ENCODE assay signal across 12 mouse cellular contexts in the genomic region with DNA sequence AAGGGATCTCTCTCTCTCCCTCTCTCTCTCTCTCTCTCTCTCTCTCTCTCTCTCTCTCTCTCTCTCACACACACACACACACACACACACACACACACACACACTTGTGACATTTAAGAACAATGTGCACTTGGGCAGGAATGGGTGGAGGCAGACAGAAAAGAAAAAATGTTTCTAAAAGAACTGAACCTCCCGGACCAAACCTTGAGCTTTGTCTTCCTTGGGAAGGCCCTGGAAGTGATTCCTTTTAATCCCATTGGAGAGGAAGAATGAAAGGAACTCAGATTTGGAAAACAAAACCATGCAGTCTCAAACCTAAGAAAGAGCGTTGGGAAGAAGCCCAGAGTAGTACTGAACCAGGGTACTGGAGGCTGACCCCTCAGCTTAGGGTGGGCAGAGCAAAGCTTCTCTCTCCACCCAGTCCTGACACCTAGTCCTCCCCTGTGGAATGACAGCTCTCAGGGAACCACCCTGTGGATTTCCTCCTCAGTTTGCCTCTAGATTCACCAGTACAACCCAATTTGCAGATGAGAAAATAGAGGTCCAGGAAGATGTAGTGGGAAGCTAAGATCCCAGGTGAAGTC.
DNase-seq lines count a peak whose midpoint lies in the region; ATAC-seq and TF ChIP-seq lines count a peak whose summit lies in the region.
"Had no signal": no experiment of that assay in that cellular context is flagged by ENCODE, and none has a peak within 500 bp of the region (broad histone marks: within the 10 kb centered on the region; RNA-seq: fewer than 3 reads in every experiment).

No protein-coding gene starts in this region.

- no peak overlapping the region for H3K27ac ChIP-seq in heart, embryonic 11.5 days (ENCODE audit: low read depth, low read length)
- peak overlapping the region; percentile 51; the same call in 1 of the 2 replicates for H3K27ac ChIP-seq in forebrain, embryonic 11.5 days (ENCODE audit: low read depth, low read length)
- H3K27ac ChIP-seq in hindbrain, embryonic 15.5 days (replicated peaks) = peak overlapping the region; percentile 76
- peak overlapping the region; percentile 75 for H3K27ac ChIP-seq in neural tube, embryonic 13.5 days (replicated peaks)
- H3K27ac ChIP-seq in liver, postnatal 0 days (ENCODE audit: low read depth) = no peak overlapping the region

- no peaks in the 10 kb centered on the region for H3K4me1 ChIP-seq in heart, embryonic 11.5 days (ENCODE audit: control insufficient read depth, insufficient read depth, low read length)
- H3K4me1 ChIP-seq in forebrain, embryonic 11.5 days (replicated peaks; ENCODE audit: control insufficient read depth, insufficient read depth, low read length) = peaks cover 13% of the 10 kb centered on the region; the same call in 1 of the 2 replicates
- peaks cover 9% of the 10 kb centered on the region for H3K4me1 ChIP-seq in hindbrain, embryonic 15.5 days (replicated peaks)
- peaks cover 21% of the 10 kb centered on the region for H3K4me1 ChIP-seq in neural tube, embryonic 13.5 days (replicated peaks)
- H3K4me1 ChIP-seq in liver, postnatal 0 days (ENCODE audit: insufficient read depth) = no peaks in the 10 kb centered on the region

- TF ChIP-seq EP300 in liver, postnatal 0 days (IDR thresholded peaks at IDR 0.05; ENCODE audit: low read depth) = no peak

- WGBS in heart, embryonic 11.5 days (ENCODE audit: insufficient replicate concordance) = 56% methylated on average over 2 of the region's 2 CpGs
- WGBS in forebrain, embryonic 11.5 days = 12% methylated on average over 2 of the region's 2 CpGs
- 19% methylated on average over 2 of the region's 2 CpGs for WGBS in hindbrain, embryonic 15.5 days
- 16% methylated on average over 2 of the region's 2 CpGs for WGBS in neural tube, embryonic 13.5 days
- WGBS in liver, postnatal 0 days (ENCODE audit: insufficient replicate concordance) = 42% methylated on average over 2 of the region's 2 CpGs

- peak; percentile 76 for DNase-seq in heart, adult 11 months
- DNase-seq in forebrain, embryonic 11.5 days (ENCODE audit: low spot score) = no peak
- no peak for DNase-seq in liver, postnatal 0 days
- no peak for DNase-seq in cerebellum, postnatal 25 days
- no peak for DNase-seq in spleen, postnatal 36 days (ENCODE audit: low spot score in 2 of 2)
- DNase-seq: gastrocnemius, postnatal 25 days; kidney, adult 8-10 months; lung, adult 18-20 months; thymus, adult 2 months had no signal

- no peak for ATAC-seq in heart, embryonic 11.5 days (replicated peaks; ENCODE audit: insufficient number of reproducible peaks, low FRiP score, low TSS enrichment)
- ATAC-seq in forebrain, embryonic 11.5 days (replicated peaks; ENCODE audit: low FRiP score) = peak; percentile 60
- ATAC-seq in hindbrain, embryonic 15.5 days (ENCODE audit: low FRiP score, low read depth) = peak; percentile 75
- ATAC-seq in neural tube, embryonic 13.5 days (ENCODE audit: low read depth) = peak; percentile 66; the same call in 1 of the 2 replicates
- no peak for ATAC-seq in liver, postnatal 0 days

- no peaks in the 10 kb centered on the region for H3K9me3 ChIP-seq in heart, embryonic 11.5 days (replicated peaks; ENCODE audit: control insufficient read depth, low read length)
- H3K9me3 ChIP-seq in forebrain, embryonic 11.5 days (ENCODE audit: control insufficient read depth, low read length) = no peaks in the 10 kb centered on the region
- H3K9me3 ChIP-seq in hindbrain, embryonic 15.5 days = no peaks in the 10 kb centered on the region
- H3K9me3 ChIP-seq in neural tube, embryonic 13.5 days = no peaks in the 10 kb centered on the region
- no peaks in the 10 kb centered on the region for H3K9me3 ChIP-seq in liver, postnatal 0 days (ENCODE audit: low read length)

- H3K4me3 ChIP-seq in heart, embryonic 11.5 days (ENCODE audit: low read depth, low read length) = no peak overlapping the region
- no peak overlapping the region for H3K4me3 ChIP-seq in forebrain, embryonic 11.5 days (ENCODE audit: low read depth, low read length)
- no peak overlapping the region for H3K4me3 ChIP-seq in hindbrain, embryonic 15.5 days
- no peak overlapping the region for H3K4me3 ChIP-seq in neural tube, embryonic 13.5 days
- H3K4me3 ChIP-seq in liver, postnatal 0 days (ENCODE audit: low read depth, low read length) = no peak overlapping the region

- no peaks in the 10 kb centered on the region; the same call in 1 of the 2 replicates for H3K27me3 ChIP-seq in heart, embryonic 11.5 days (ENCODE audit: control insufficient read depth, insufficient read depth, low read length)
- H3K27me3 ChIP-seq in forebrain, embryonic 11.5 days (ENCODE audit: control insufficient read depth, insufficient read depth, low read length) = no peaks in the 10 kb centered on the region
- no peaks in the 10 kb centered on the region for H3K27me3 ChIP-seq in hindbrain, embryonic 15.5 days
- H3K27me3 ChIP-seq in neural tube, embryonic 13.5 days = no peaks in the 10 kb centered on the region
- no peaks in the 10 kb centered on the region for H3K27me3 ChIP-seq in liver, postnatal 0 days (ENCODE audit: insufficient read depth, low read length)

- no peak overlapping the region for H3K9ac ChIP-seq in heart, embryonic 11.5 days (ENCODE audit: low read depth, low read length)
- no peak overlapping the region for H3K9ac ChIP-seq in forebrain, embryonic 11.5 days (ENCODE audit: low read length)
- H3K9ac ChIP-seq in hindbrain, embryonic 15.5 days = no peak overlapping the region
- no peak overlapping the region for H3K9ac ChIP-seq in neural tube, embryonic 13.5 days
- H3K9ac ChIP-seq in liver, postnatal 0 days (replicated peaks) = no peak overlapping the region

- TF ChIP-seq CTCF in liver, postnatal 0 days (IDR thresholded peaks at IDR 0.05; ENCODE audit: low read depth) = no peak

- H3K36me3 ChIP-seq in heart, embryonic 11.5 days (ENCODE audit: control insufficient read depth, insufficient read depth, low read length) = no peaks in the 10 kb centered on the region
- H3K36me3 ChIP-seq in forebrain, embryonic 11.5 days (ENCODE audit: control insufficient read depth, insufficient read depth, low read length) = no peaks in the 10 kb centered on the region
- no peaks in the 10 kb centered on the region for H3K36me3 ChIP-seq in hindbrain, embryonic 15.5 days
- no peaks in the 10 kb centered on the region for H3K36me3 ChIP-seq in neural tube, embryonic 13.5 days
- H3K36me3 ChIP-seq in liver, postnatal 0 days (replicated peaks; ENCODE audit: insufficient read depth, low read length) = no peaks in the 10 kb centered on the region

- H3K4me2 ChIP-seq in heart, embryonic 11.5 days = no peak overlapping the region
- H3K4me2 ChIP-seq in forebrain, embryonic 11.5 days (ENCODE audit: low read depth, low read length, severe bottlenecking) = no peak overlapping the region
- no peak overlapping the region for H3K4me2 ChIP-seq in hindbrain, embryonic 15.5 days
- no peak overlapping the region for H3K4me2 ChIP-seq in neural tube, embryonic 13.5 days
- H3K4me2 ChIP-seq in liver, postnatal 0 days (ENCODE audit: low read depth, low read length) = no peak overlapping the region

Comparison
In these comparisons a context has a peak if more than half of its experiments do, and no peak if none do; other contexts are left out.
1. ATAC-seq: peak in forebrain, embryonic 11.5 days (single experiment), hindbrain, embryonic 15.5 days (single experiment) and neural tube, embryonic 13.5 days (single experiment); none in heart, embryonic 11.5 days (single experiment) and liver, postnatal 0 days (single experiment).
2. H3K27ac ChIP-seq: peak in forebrain, embryonic 11.5 days (single experiment), hindbrain, embryonic 15.5 days (single experiment) and neural tube, embryonic 13.5 days (single experiment); none in heart, embryonic 11.5 days (single experiment) and liver, postnatal 0 days (single experiment).